Mouse (Mus musculus): ENCODE measurements around the gene Krt86. TPM values are rescaled to one million over a fixed set of nuclear protein-coding genes. Genes with fewer than 3 reads are reported as not detected.
A peak's percentile ranks its signal among the peaks of the same experiment; 100 is the strongest.

Gene Krt86
- polyA plus RNA-seq, 1 experiment from 2014 or later: not detected

DNA sequence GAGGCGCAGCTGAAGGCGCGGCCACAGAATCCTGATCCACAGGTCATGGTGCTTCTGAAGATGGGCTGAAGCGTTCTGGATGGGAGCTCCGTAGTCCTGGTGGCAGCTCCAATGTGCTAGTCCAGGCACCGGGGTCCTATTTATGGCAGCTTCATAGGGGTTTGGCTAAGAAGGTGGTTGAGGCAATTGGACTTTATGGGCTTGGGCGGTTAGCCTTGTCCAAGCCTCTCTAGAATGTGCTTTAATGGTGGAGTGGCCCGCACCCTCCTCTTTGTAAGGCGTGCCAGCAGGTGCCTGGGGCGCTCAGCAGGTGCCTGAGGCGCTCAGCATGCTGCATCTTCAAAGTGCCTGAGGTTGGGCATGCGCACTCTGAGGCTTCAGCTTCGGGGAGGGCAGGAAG is 9.6 kb upstream of the Krt86 start, which contains the start of gene Krt81:
Gene Krt81 (minus strand): TSS at position 101 of the 400 bp plus-strand sequence.
- Histone ChIP-seq H3K27ac (no peak within 1 kb of the TSS), H3K4me3 (no peak within 1 kb of the TSS), H3K9me3 (no peaks in the 10 kb centered on the region), H3K4me1 (no peaks in the 10 kb centered on the region), H3K27me3 (ENCODE audit: insufficient read depth, poor library complexity, severe bottlenecking) (peaks cover 12% of the 10 kb centered on the region), H3K36me3 (no peaks in the 10 kb centered on the region)
- WGBS: 72% methylated on average over 13 of the region's 13 CpGs
- no peak for DNase-seq (ENCODE audit: low spot score)

DNA sequence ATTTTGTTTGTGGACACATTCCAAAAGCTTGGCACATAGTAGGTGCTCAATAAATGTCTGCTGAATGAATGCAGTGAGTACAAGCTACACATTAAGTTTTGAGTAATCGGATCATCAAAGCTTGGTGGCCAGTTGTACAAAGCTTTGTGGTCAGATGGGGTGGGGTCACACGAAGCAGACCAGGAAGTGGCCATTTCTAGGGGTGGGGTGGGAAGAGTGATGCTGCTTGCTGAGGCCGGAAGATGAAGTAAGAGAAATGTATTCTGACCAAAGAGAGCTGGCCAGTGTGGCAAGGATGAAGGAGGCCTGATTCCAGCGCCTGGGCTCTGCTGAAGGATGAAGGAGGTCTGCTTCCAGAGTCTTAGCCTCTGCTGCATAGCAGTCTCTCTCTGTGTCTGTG is 4.2 kb upstream of the Krt86 start:
- H3K27me3 ChIP-seq (ENCODE audit: insufficient read depth, poor library complexity, severe bottlenecking): no peaks in the 10 kb centered on the region
- 76% methylated on average over 4 of the region's 4 CpGs for WGBS
- H3K4me3 ChIP-seq: no peak overlapping the region
- H3K27ac ChIP-seq: no peak overlapping the region
- no peaks in the 10 kb centered on the region for H3K9me3 ChIP-seq
- H3K4me1 ChIP-seq: no peaks in the 10 kb centered on the region
- no peaks in the 10 kb centered on the region for H3K36me3 ChIP-seq
- no peak for DNase-seq (ENCODE audit: low spot score)

DNA sequence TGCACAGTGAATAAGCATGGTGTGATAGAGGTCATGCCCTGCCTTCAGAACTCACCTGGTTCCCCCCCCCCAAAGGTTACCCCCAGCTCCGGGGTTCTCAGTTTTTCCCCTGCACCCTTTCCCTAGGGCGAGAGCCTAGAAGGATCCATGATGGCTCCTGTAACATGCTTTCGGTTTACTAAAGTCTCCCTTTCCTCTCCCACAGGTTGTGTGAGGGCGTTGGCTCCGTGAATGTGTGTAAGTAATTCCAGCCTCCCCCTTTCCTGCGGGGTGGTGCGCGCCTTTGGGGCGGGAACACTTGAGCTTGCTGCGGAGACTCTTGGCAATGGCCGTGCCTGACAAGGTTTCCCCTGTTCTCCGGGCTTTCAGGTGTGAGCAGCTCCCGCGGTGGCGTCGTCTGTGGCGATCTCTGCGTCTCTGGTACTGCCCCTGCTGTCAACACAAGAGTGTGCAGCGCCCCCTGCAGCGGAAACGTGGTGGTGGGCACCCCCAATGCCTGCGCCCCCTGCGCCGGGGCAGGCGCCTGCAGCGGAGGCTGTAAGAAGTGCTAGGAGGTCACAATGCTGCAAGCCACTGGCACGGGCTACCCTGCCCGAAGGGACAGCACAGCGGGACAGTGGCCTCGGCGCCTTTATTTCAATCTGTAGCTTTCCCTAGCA is 5.9 kb downstream of the Krt86 start:
- no peaks in the 10 kb centered on the region for H3K9me3 ChIP-seq
- H3K4me1 ChIP-seq: peaks cover 6% of the 10 kb centered on the region
- H3K4me3 ChIP-seq: peak overlapping the region; percentile 49
- no peak overlapping the region for H3K27ac ChIP-seq
- H3K27me3 ChIP-seq (ENCODE audit: insufficient read depth, poor library complexity, severe bottlenecking): peaks cover 71% of the 10 kb centered on the region
- no peaks in the 10 kb centered on the region for H3K36me3 ChIP-seq
- DNase-seq (ENCODE audit: low spot score): no peak
- 7% methylated on average over 31 of the region's 31 CpGs for WGBS

DNA sequence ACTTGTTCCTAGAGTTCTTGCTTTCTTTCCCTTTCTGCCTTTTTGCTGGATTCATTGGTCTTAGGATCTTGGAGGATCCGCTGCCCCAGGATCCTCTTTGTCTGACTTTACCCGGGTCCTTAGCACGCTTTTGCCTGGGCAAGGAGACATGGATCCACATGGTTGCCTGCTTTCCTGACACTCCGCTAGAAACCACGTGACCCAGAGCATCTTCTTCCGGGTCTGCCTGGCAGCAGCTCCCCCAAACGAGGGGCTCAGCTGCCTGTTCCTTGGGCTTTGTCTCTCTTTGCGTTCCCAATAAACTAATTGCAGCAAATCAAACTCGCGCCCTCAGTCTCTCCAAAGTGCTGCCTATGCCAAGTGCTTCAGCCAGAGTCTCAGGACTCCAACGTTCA is 6.4 kb downstream of the Krt86 start:
- DNase-seq (ENCODE audit: low spot score): no peak
- peaks cover 71% of the 10 kb centered on the region for H3K27me3 ChIP-seq (ENCODE audit: insufficient read depth, poor library complexity, severe bottlenecking)

DNA sequence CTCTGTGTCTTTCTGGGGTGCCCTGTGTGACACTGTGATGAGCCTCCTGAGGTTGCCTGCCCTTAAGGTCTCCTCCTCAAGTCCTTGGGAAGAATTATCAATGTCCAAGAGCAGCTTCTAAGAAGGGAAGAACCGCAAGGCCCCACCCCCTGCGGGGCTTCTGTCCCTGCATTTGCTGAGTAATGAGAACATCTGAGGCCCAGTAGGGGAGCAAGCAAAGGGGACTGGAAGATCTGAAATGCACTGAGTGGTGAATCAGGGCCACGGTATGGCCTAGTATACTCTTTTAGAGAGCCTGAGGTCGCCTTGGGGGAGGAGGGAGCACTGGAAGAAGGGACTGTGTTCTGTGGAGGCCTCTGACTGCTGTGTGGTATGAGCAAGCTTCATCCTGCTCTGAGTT is 8.8 kb downstream of the Krt86 start:
- no peaks in the 10 kb centered on the region for H3K36me3 ChIP-seq
- no peak overlapping the region for H3K4me3 ChIP-seq
- WGBS: 41% methylated on average over 4 of the region's 4 CpGs
- DNase-seq (ENCODE audit: low spot score): no peak
- no peaks in the 10 kb centered on the region for H3K9me3 ChIP-seq
- peaks cover 58% of the 10 kb centered on the region for H3K27me3 ChIP-seq (ENCODE audit: insufficient read depth, poor library complexity, severe bottlenecking)
- H3K4me1 ChIP-seq: peaks cover 22% of the 10 kb centered on the region
- no peak overlapping the region for H3K27ac ChIP-seq

More for the DNA sequence above, 6.4 kb downstream of the Krt86 start:
- Histone ChIP-seq H3K27ac (no peak overlapping the region), H3K4me3 (peak overlapping the region; percentile 49), H3K36me3 (no peaks in the 10 kb centered on the region), H3K4me1 (peaks cover 11% of the 10 kb centered on the region), H3K9me3 (no peaks in the 10 kb centered on the region)
- 31% methylated on average over 11 of the region's 11 CpGs for WGBS

DNA sequence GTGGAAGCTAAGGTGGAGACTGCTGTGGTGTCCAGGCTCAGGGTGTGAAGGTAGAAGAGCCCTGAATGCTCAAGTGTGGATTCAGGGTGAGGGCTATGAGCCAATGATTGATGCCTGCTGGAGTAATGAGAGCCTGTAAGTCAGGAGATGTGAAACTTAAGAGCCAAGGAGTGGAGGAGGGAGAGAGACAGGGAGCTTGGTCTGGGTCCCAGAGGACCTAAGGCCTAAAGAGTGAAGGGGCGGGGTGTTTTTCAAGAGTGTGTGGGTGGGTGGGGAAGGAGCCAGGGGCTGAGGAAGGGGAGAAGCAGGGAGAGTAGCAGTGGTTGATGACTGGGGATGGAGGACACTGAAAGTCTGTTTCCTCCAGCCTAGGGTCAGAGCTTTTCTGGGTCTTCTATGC is 10.4 kb downstream of the Krt86 start:
- Histone ChIP-seq H3K27ac (no peak overlapping the region), H3K9me3 (no peaks in the 10 kb centered on the region), H3K4me3 (no peak overlapping the region), H3K27me3 (ENCODE audit: insufficient read depth, poor library complexity, severe bottlenecking) (peaks cover 50% of the 10 kb centered on the region), H3K36me3 (no peaks in the 10 kb centered on the region), H3K4me1 (peaks cover 22% of the 10 kb centered on the region)
- 78% methylated on average over 1 of the region's 1 CpGs for WGBS
- no peak for DNase-seq (ENCODE audit: low spot score)

DNA sequence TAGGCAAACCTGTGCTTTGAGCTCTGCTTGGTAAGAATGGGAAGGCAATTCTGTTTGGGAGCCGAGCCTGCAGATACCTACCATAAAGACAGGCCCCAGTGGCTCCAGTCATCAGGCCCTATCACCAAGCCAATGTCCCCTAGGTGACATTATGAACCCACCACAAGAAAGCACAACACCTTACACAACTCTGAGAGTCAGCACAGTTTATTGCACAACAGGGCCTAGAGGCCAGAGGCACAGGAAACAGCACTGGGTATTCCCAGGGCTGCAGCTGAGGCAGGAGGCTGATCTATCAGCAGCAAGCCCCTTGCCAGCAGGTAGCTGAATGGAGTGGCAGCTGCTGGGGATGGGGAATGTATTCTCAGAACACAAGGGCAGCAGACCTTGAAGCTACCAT is 11.7 kb downstream of the Krt86 start:
- peaks cover 17% of the 10 kb centered on the region for H3K4me1 ChIP-seq
- no peak for DNase-seq (ENCODE audit: low spot score)
- H3K36me3 ChIP-seq: no peaks in the 10 kb centered on the region
- 76% methylated on average over 1 of the region's 1 CpGs for WGBS
- H3K27me3 ChIP-seq (ENCODE audit: insufficient read depth, poor library complexity, severe bottlenecking): peaks cover 44% of the 10 kb centered on the region
- H3K9me3 ChIP-seq: no peaks in the 10 kb centered on the region
- H3K27ac ChIP-seq: peak overlapping the region; percentile 38; the same call in 1 of the 2 replicates
- H3K4me3 ChIP-seq: no peak overlapping the region

DNA sequence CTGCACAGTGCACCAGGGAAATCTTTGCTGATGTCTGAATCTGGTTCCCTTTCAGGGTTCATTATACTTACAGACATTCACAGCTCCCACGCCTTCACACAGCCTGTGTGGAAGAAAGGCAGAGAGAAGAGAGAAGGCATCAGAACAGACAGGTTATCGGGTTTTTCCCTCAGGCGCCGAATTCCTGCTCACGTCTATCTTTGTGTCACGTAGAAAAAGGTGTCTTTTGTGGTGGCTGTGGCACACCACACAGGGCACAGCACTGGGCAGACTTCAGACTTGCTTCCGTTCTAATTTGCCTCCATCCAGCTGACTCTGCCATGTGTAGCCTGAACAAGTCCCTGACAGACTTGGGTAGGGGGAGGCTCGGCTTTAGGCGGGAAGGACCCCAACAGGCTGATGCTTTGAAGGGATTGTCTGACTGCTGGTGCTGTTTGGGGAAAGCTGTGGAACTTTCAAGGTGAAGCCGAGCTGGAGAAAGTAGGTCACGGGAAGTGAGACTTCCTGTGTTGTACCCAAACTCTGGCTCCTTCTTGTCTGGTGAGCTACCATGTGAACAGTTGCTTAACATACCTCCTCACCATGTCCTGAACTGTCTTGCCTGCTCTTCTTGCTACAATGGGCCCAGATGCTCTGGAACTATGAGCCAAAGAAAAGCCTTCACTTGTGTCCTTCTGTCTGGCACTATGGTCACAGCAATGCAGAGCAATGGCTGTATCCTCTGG is 12.8 kb downstream of the Krt86 start:
- H3K9me3 ChIP-seq: no peaks in the 10 kb centered on the region
- H3K36me3 ChIP-seq: no peaks in the 10 kb centered on the region
- no peak for DNase-seq (ENCODE audit: low spot score)
- peaks cover 17% of the 10 kb centered on the region for H3K4me1 ChIP-seq
- H3K27me3 ChIP-seq (ENCODE audit: insufficient read depth, poor library complexity, severe bottlenecking): peaks cover 36% of the 10 kb centered on the region
- WGBS: 77% methylated on average over 11 of the region's 11 CpGs
- H3K27ac ChIP-seq: no peak overlapping the region; the same call in 1 of the 2 replicates
- H3K4me3 ChIP-seq: no peak overlapping the region

DNA sequence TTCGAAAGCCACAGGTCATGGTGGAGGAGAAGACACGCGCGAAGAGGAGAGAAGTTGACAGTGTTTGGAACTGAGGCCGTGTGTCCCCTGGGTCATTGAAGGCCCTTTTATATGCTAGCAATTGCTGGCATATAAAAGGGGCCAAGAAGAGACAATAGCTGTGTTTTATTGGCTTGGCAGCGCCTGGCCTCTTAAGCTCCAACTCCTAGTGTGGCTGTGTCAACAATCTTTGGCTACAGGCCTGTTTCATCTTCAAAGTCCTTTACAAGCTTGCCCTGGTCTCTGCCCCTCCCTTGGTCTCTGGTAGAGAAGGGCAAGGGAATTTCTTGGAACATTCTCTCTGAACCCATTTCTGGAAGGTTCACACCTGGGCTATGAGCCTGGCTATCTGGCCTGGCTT is 18.2 kb downstream of the Krt86 start, which contains the start of gene Krt83:
Gene Krt83 (minus strand): TSS at position 82 of the 400 bp plus-strand sequence.
- 89% methylated on average over 6 of the region's 6 CpGs for WGBS
- H3K9me3 ChIP-seq: no peaks in the 10 kb centered on the region
- no peak within 1 kb of the TSS for H3K27ac ChIP-seq
- DNase-seq (ENCODE audit: low spot score): no peak
- 0 out of 2 replicates have a peak, but pooled peaks cover 16% of the 10 kb centered on the region for H3K27me3 ChIP-seq (ENCODE audit: insufficient read depth, poor library complexity, severe bottlenecking)
- no peaks in the 10 kb centered on the region for H3K36me3 ChIP-seq
- H3K4me1 ChIP-seq: peaks cover 10% of the 10 kb centered on the region
- H3K4me3 ChIP-seq: no peak within 1 kb of the TSS

DNA sequence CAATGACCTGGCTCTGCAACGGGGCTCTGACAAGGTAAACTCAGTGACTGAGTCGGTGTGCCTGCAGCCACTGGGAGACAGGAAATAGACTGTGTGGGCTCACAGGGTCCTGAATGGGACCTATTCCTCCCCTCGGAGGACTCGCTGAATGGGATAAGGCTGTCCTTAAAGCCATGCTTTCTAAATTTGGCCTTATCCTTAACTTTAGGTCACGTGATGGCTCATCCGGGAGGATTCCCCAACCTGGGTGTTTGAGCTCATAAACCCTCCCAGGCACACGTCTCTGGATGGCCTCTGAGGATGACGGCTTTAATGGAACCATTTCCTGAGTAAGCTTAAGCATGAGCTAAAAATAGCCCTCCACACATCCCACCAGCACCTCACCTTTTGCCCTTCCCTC is 19.4 kb downstream of the Krt86 start:
- 42% methylated on average over 8 of the region's 8 CpGs for WGBS
- Histone ChIP-seq H3K27me3 (ENCODE audit: insufficient read depth, poor library complexity, severe bottlenecking) (0 out of 2 replicates have a peak, but pooled peaks cover 16% of the 10 kb centered on the region), H3K4me1 (peaks cover 10% of the 10 kb centered on the region), H3K36me3 (no peaks in the 10 kb centered on the region), H3K27ac (no peak overlapping the region), H3K4me3 (no peak overlapping the region), H3K9me3 (no peaks in the 10 kb centered on the region)
- DNase-seq (ENCODE audit: low spot score): no peak

DNA sequence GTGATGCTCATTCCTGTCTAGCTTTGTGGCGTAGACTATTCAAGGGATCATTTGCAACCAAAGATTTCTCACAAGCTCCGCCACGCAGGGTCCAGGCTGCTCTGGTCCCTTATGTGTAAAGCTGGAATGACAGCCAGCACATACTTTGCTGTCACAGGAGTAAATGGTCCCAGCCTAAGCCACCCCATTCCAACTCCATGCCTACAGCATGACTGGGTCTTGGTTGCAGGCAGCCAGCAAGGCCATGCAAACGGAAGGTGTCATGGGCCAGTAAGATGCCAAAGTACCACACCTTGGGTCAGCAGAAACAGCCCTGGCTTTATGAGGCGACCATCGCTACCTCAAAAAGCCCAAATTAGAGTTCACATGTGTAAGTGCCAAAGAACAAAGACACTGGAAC is 20.4 kb downstream of the Krt86 start:
- Histone ChIP-seq H3K9me3 (no peaks in the 10 kb centered on the region), H3K36me3 (no peaks in the 10 kb centered on the region), H3K27me3 (ENCODE audit: insufficient read depth, poor library complexity, severe bottlenecking) (0 out of 2 replicates have a peak, but pooled peaks cover 10% of the 10 kb centered on the region), H3K4me3 (no peak overlapping the region), H3K4me1 (peaks cover 10% of the 10 kb centered on the region), H3K27ac (no peak overlapping the region)
- DNase-seq (ENCODE audit: low spot score): no peak
- WGBS: 86% methylated on average over 6 of the region's 6 CpGs

DNA sequence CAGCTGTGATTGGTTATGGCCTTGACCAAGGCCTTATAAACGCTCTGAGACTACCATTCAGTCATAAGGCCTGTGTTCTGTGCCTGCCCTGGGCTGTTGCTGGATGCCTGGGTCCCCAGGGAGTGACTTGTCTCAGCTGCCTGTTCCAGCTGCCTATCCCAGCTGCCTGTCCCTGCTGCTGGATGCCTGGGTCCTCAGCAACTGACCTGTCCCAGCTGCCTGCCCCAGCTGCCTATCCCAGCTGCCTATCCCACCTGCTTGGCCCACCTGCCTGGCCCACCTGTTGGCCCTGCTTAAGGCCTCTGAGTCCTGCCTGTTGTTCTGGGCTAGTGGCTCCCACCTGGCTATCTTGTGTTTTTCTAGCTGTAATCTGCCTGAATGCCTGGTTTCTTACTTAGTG is 20.9 kb downstream of the Krt86 start:
- H3K4me3 ChIP-seq: no peak overlapping the region
- H3K27me3 ChIP-seq (ENCODE audit: insufficient read depth, poor library complexity, severe bottlenecking): 0 out of 2 replicates have a peak, but pooled peaks cover 10% of the 10 kb centered on the region
- 74% methylated on average over 1 of the region's 1 CpGs for WGBS
- H3K36me3 ChIP-seq: no peaks in the 10 kb centered on the region
- DNase-seq (ENCODE audit: low spot score): no peak
- peaks cover 10% of the 10 kb centered on the region for H3K4me1 ChIP-seq
- no peak overlapping the region for H3K27ac ChIP-seq
- H3K9me3 ChIP-seq: no peaks in the 10 kb centered on the region

DNA sequence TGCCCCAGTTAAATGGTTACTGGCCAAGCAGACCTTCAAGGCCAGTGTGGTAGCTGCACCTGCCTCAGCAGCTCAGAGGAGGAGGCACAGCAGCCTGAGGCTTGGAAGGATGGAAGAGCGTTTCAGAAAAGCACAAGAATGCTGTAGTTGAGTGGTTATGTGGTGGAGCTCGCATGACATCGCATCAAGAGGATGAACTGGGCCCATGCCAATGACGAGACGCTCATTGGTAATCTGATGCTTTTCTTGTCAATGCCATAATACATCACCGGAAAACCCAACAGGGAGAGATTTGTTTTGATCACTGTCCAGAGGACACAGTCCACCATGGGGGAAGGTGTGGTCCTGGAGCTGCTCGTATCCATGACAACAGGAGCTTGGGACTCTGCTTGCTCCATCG is 22.0 kb downstream of the Krt86 start:
- Histone ChIP-seq H3K4me1 (peaks cover 10% of the 10 kb centered on the region), H3K27me3 (ENCODE audit: insufficient read depth, poor library complexity, severe bottlenecking) (no peaks in the 10 kb centered on the region), H3K36me3 (no peaks in the 10 kb centered on the region), H3K9me3 (no peaks in the 10 kb centered on the region), H3K27ac (no peak overlapping the region), H3K4me3 (no peak overlapping the region)
- 89% methylated on average over 8 of the region's 8 CpGs for WGBS
- DNase-seq (ENCODE audit: low spot score): no peak

All from heart, embryonic 10.5 days (tissue).